Mouse (Mus musculus) MEL (cell line): ENCODE measurements around the gene Atp23. TPM values are rescaled to one million over a fixed set of nuclear protein-coding genes. Genes with fewer than 3 reads are reported as not detected.

Source experiments
- DNase-seq: peaks from one replicate; pipeline ENCODE4 v3.0.0; 2011; ENCODE audit warnings: low read depth, low spot score
- H3K27ac ChIP-seq: 2 replicates; pipeline ENCODE4 v1.5.1; 2012; ENCODE audit warnings: low read depth, mild to moderate bottlenecking, control low read depth, low read length, moderate library complexity; ENCODE audit not compliant: control insufficient read depth
- H3K27me3 ChIP-seq, 2 experiments: fragments of 150-350 bp in 1 of 2; sonication (generic) in 1 of 2; 2 replicates each; pipeline ENCODE4 v1.6.1; 2012; ENCODE audit warnings: low read length in 2 of 2, mild to moderate bottlenecking in 2 of 2, improper control_type of control experiment in 1 of 2, moderate library complexity in 1 of 2; ENCODE audit not compliant: insufficient read depth in 2 of 2, control insufficient read depth in 1 of 2
- H3K36me3 ChIP-seq, 2 experiments: 2 replicates each; pipeline ENCODE4 v1.6.1; 2012 to 2014; ENCODE audit warnings: low read length in 2 of 2, improper control_type of control experiment in 1 of 2, inconsistent platforms in 1 of 2, mild to moderate bottlenecking in 1 of 2; ENCODE audit not compliant: insufficient read depth in 2 of 2, control insufficient read depth in 1 of 2
- H3K4me1 ChIP-seq, 2 experiments: fragments of 150-350 bp in 1 of 2; sonication (generic) in 1 of 2; 2 replicates each; pipeline ENCODE4 v1.6.1; 2012; ENCODE audit warnings: low read length in 2 of 2, improper control_type of control experiment in 1 of 2, mild to moderate bottlenecking in 1 of 2; ENCODE audit not compliant: insufficient read depth in 2 of 2, control insufficient read depth in 1 of 2
- H3K4me3 ChIP-seq, 2 experiments: fragments of 150-350 bp in 1 of 2; sonication (generic) in 1 of 2; 2 replicates each; pipeline ENCODE4 v1.5.1; 2012; ENCODE audit warnings: low read depth in 2 of 2, low read length in 2 of 2, mild to moderate bottlenecking in 2 of 2, moderate library complexity in 2 of 2, control low read depth in 1 of 2, improper control_type of control experiment in 1 of 2; ENCODE audit not compliant: control insufficient read depth in 1 of 2, insufficient read depth in 1 of 2
- H3K79me2 ChIP-seq: 2 replicates; pipeline ENCODE4 v1.6.1; 2012; ENCODE audit warnings: mild to moderate bottlenecking, low read length, moderate library complexity; ENCODE audit not compliant: control insufficient read depth, poor library complexity, insufficient read depth
- H3K9ac ChIP-seq: 2 replicates; pipeline ENCODE4 v1.6.1; 2012; ENCODE audit warnings: low read depth, mild to moderate bottlenecking, control low read depth, low read length, moderate library complexity; ENCODE audit not compliant: control insufficient read depth, poor library complexity, severe bottlenecking
- H3K9me3 ChIP-seq: fragments of 150-350 bp; sonication (generic); replicated peaks from 2 replicates; pipeline ENCODE4 v1.6.1; 2012; ENCODE audit warnings: mild to moderate bottlenecking, low read length, improper control_type of control experiment, moderate library complexity; ENCODE audit not compliant: insufficient read depth
- CHD2 ChIP-seq: IDR thresholded peaks from 2 replicates; pipeline ENCODE4 v1.6.1; 2011; ENCODE audit warnings: low read length, improper control_type of control experiment
- EP300 ChIP-seq, 2 experiments: IDR thresholded peaks; 2 replicates each; pipeline ENCODE4 v1.6.1; 2011; ENCODE audit warnings: improper control_type of control experiment in 2 of 2, low read length in 2 of 2, low read depth in 1 of 2, mild to moderate bottlenecking in 1 of 2
- GABPA ChIP-seq: IDR thresholded peaks from 2 replicates; pipeline ENCODE4 v1.6.1; 2012; ENCODE audit warnings: low read depth, mild to moderate bottlenecking, inconsistent platforms, low read length, improper control_type of control experiment, moderate library complexity
- HCFC1 ChIP-seq: IDR thresholded peaks from 2 replicates; pipeline ENCODE4 v1.6.1; 2012; ENCODE audit warnings: low read depth, mild to moderate bottlenecking, inconsistent platforms, low read length, improper control_type of control experiment, moderate library complexity
- MAZ ChIP-seq: IDR thresholded peaks from 2 replicates; pipeline ENCODE4 v1.6.1; 2012; ENCODE audit warnings: low read depth, mild to moderate bottlenecking, inconsistent platforms, low read length, improper control_type of control experiment
- NELFE ChIP-seq: IDR thresholded peaks from 2 replicates; pipeline ENCODE4 v1.6.1; 2011; ENCODE audit warnings: low read depth, low read length, improper control_type of control experiment
- POLR2A ChIP-seq, 2 experiments: IDR thresholded peaks; 2 replicates each; pipeline ENCODE4 v1.6.1; 2011 to 2012; ENCODE audit warnings: low read length in 2 of 2, mild to moderate bottlenecking in 2 of 2, control low read depth in 1 of 2, improper control_type of control experiment in 1 of 2, low read depth in 1 of 2, moderate library complexity in 1 of 2; ENCODE audit not compliant: control insufficient read depth in 1 of 2, insufficient read depth in 1 of 2, poor library complexity in 1 of 2
- POLR2AphosphoS2 ChIP-seq: IDR thresholded peaks from 2 replicates; pipeline ENCODE4 v1.6.1; 2011; ENCODE audit warnings: low read length, improper control_type of control experiment
- RAD21 ChIP-seq: IDR thresholded peaks from 2 replicates; pipeline ENCODE4 v1.6.1; 2011; ENCODE audit warnings: mild to moderate bottlenecking, low read depth, low read length, improper control_type of control experiment
- RCOR1 ChIP-seq: IDR thresholded peaks from 2 replicates; pipeline ENCODE4 v1.6.1; 2012; ENCODE audit warnings: low read depth, mild to moderate bottlenecking, inconsistent platforms, low read length, improper control_type of control experiment
- SMC3 ChIP-seq: IDR thresholded peaks from 2 replicates; pipeline ENCODE4 v1.6.1; 2011; ENCODE audit warnings: low read depth, low read length, improper control_type of control experiment
- TBP ChIP-seq: IDR thresholded peaks from 2 replicates; pipeline ENCODE4 v1.8.0; 2011; ENCODE audit warnings: low read depth, low read length, improper control_type of control experiment
- UBTF ChIP-seq: IDR thresholded peaks from 2 replicates; pipeline ENCODE4 v1.6.1; 2012; ENCODE audit warnings: low read depth, mild to moderate bottlenecking, inconsistent platforms, low read length, improper control_type of control experiment, moderate library complexity, borderline replicate concordance; ENCODE audit not compliant: insufficient read depth
- ZKSCAN1 ChIP-seq: IDR thresholded peaks from 2 replicates; pipeline ENCODE4 v1.6.1; 2012; ENCODE audit warnings: low read depth, mild to moderate bottlenecking, inconsistent platforms, low read length, improper control_type of control experiment, moderate library complexity
- polyA plus RNA-seq, 2 experiments: library from polyadenylated mRNA; stranded (reverse) in 1 of 2; unstranded in 1 of 2; fragments of >175 nt in 1 of 2; fragments of >200 nt in 1 of 2; gene quantifications; 2 replicates each; pipeline versions ENCODE4 v1.2.1 to v1.2.4; 2012; ENCODE audit warnings: low replicate concordance in 2 of 2, low read depth in 1 of 2; ENCODE audit not compliant: insufficient read length in 2 of 2, insufficient read depth in 1 of 2, missing spikeins in 1 of 2
- total RNA-seq: library from RNA; depleted of rRNA; stranded (reverse); fragments of 300-350 nt; gene quantifications from 2 replicates; pipeline ENCODE4 v1.2.3, GENCODE M21; 2012

Gene Atp23
- total and polyA plus RNA-seq, 3 experiments, result 23.0 to 26.1 TPM; not detected in 1

DNA sequence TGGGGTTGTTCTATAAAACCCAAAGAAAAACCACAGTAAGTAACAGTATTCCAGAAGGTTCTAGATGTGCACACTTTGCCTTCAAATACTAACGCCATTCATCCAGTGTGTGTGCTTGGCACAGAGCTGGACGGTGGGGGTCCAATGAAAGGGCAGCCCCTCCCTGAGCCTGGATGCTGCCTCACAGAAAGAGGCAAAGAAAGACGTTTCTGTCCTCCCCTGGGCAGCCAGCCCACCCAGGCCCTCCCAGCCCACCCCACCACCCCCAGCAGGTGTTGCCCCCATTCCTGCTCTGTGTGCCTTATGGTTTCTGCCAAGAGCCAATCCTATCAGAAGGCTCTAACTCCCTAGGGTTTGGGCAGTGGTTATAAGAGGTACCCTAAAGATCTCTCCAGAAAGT, 28.4 kb upstream of the Atp23 start:
- Histone ChIP-seq H3K9me3 (no peaks in the 10 kb centered on the region), H3K9ac (no peak overlapping the region), H3K4me3 (no peak overlapping the region), H3K4me1 (no peaks in the 10 kb centered on the region), H3K27ac (no peak overlapping the region), H3K79me2 (no peaks in the 10 kb centered on the region), H3K27me3 (peaks cover 0 to 2% of the 10 kb centered on the region in 2 experiments; a peak in 2 of 4 replicates), H3K36me3 (no peaks in the 10 kb centered on the region)
- TF ChIP-seq EP300 (IDR thresholded peaks at IDR 0.05; ENCODE audit: low read depth in 1 of 2, low read length in 2 of 2), result no peak
- no peak for TF ChIP-seq CHD2
- no peak for TF ChIP-seq RCOR1
- no peak for TF ChIP-seq HCFC1
- TF ChIP-seq NELFE, result no peak
- TF ChIP-seq RAD21, result no peak
- TF ChIP-seq GABPA, result no peak
- TF ChIP-seq UBTF, result no peak
- no peak for DNase-seq

GRCm38 (mm10) chr10:126928819-126929206, 27.7 kb upstream of the Atp23 start:
- TF ChIP-seq MAZ (no peak), POLR2AphosphoS2 (no peak), POLR2A (IDR thresholded peaks at IDR 0.05; ENCODE audit: control insufficient read depth in 1 of 2, insufficient read depth in 1 of 2, low read depth in 1 of 2, low read length in 2 of 2, poor library complexity in 1 of 2) (no peak), SMC3 (no peak), TBP (no peak), HCFC1 (no peak), RAD21 (no peak), UBTF (no peak), ZKSCAN1 (no peak)
- Histone ChIP-seq H3K27ac (no peak overlapping the region), H3K4me1 (no peaks in the 10 kb centered on the region), H3K9me3 (no peaks in the 10 kb centered on the region), H3K79me2 (no peaks in the 10 kb centered on the region), H3K4me3 (no peak overlapping the region), H3K27me3 (peaks cover 0 to 2% of the 10 kb centered on the region in 2 experiments; a peak in 2 of 4 replicates), H3K9ac (no peak overlapping the region), H3K36me3 (no peaks in the 10 kb centered on the region)
- no peak for DNase-seq
